Mouse (Mus musculus) MEL (cell line): ENCODE measurements at regions not wholly inside any gene's neighbourhood (a gene's known extent, or its start where the extent isn't known, plus 50 kb on each side); places are given as distances from the start of the nearest gene placed in this dataset.

Experiments used
- DNase-seq: peaks from one replicate; pipeline ENCODE4 v3.0.0; 2011; ENCODE audit warnings: low read depth, low spot score
- H3K27ac ChIP-seq: 2 replicates; pipeline ENCODE4 v1.5.1; 2012; ENCODE audit warnings: low read depth, mild to moderate bottlenecking, control low read depth, low read length, moderate library complexity; ENCODE audit not compliant: control insufficient read depth
- H3K27me3 ChIP-seq, 2 experiments: fragments of 150-350 bp in 1 of 2; sonication (generic) in 1 of 2; 2 replicates each; pipeline ENCODE4 v1.6.1; 2012; ENCODE audit warnings: low read length in 2 of 2, mild to moderate bottlenecking in 2 of 2, improper control_type of control experiment in 1 of 2, moderate library complexity in 1 of 2; ENCODE audit not compliant: insufficient read depth in 2 of 2, control insufficient read depth in 1 of 2
- H3K36me3 ChIP-seq, 2 experiments: 2 replicates each; pipeline ENCODE4 v1.6.1; 2012 to 2014; ENCODE audit warnings: low read length in 2 of 2, improper control_type of control experiment in 1 of 2, inconsistent platforms in 1 of 2, mild to moderate bottlenecking in 1 of 2; ENCODE audit not compliant: insufficient read depth in 2 of 2, control insufficient read depth in 1 of 2
- H3K4me1 ChIP-seq, 2 experiments: fragments of 150-350 bp in 1 of 2; sonication (generic) in 1 of 2; 2 replicates each; pipeline ENCODE4 v1.6.1; 2012; ENCODE audit warnings: low read length in 2 of 2, improper control_type of control experiment in 1 of 2, mild to moderate bottlenecking in 1 of 2; ENCODE audit not compliant: insufficient read depth in 2 of 2, control insufficient read depth in 1 of 2
- H3K4me3 ChIP-seq, 2 experiments: fragments of 150-350 bp in 1 of 2; sonication (generic) in 1 of 2; 2 replicates each; pipeline ENCODE4 v1.5.1; 2012; ENCODE audit warnings: low read depth in 2 of 2, low read length in 2 of 2, mild to moderate bottlenecking in 2 of 2, moderate library complexity in 2 of 2, control low read depth in 1 of 2, improper control_type of control experiment in 1 of 2; ENCODE audit not compliant: control insufficient read depth in 1 of 2, insufficient read depth in 1 of 2
- H3K79me2 ChIP-seq: 2 replicates; pipeline ENCODE4 v1.6.1; 2012; ENCODE audit warnings: mild to moderate bottlenecking, low read length, moderate library complexity; ENCODE audit not compliant: control insufficient read depth, poor library complexity, insufficient read depth
- H3K9ac ChIP-seq: 2 replicates; pipeline ENCODE4 v1.6.1; 2012; ENCODE audit warnings: low read depth, mild to moderate bottlenecking, control low read depth, low read length, moderate library complexity; ENCODE audit not compliant: control insufficient read depth, poor library complexity, severe bottlenecking
- H3K9me3 ChIP-seq: fragments of 150-350 bp; sonication (generic); replicated peaks from 2 replicates; pipeline ENCODE4 v1.6.1; 2012; ENCODE audit warnings: mild to moderate bottlenecking, low read length, improper control_type of control experiment, moderate library complexity; ENCODE audit not compliant: insufficient read depth
- BHLHE40 ChIP-seq: IDR thresholded peaks from 2 replicates; pipeline ENCODE4 v1.6.1; 2012; ENCODE audit warnings: low read depth, mild to moderate bottlenecking, inconsistent platforms, low read length, improper control_type of control experiment, borderline replicate concordance
- CHD1 ChIP-seq: IDR thresholded peaks from 2 replicates; pipeline ENCODE4 v1.6.1; 2012; ENCODE audit warnings: low read depth, mild to moderate bottlenecking, inconsistent platforms, low read length, improper control_type of control experiment
- CTCF ChIP-seq, 3 experiments: IDR thresholded peaks in 2 of 3; conservative IDR thresholded peaks in 1 of 3; 2 replicates each; pipeline ENCODE4 v1.5.1; 2011 to 2012; ENCODE audit warnings: low read length in 3 of 3, low read depth in 2 of 3, mild to moderate bottlenecking in 2 of 3, improper control_type of control experiment in 1 of 3, inconsistent platforms in 1 of 3, mixed read lengths in 1 of 3, moderate library complexity in 1 of 3; ENCODE audit not compliant: control insufficient read depth in 1 of 3, insufficient read depth in 1 of 3, poor library complexity in 1 of 3, severe bottlenecking in 1 of 3
- GATA1 ChIP-seq: IDR thresholded peaks from 2 replicates; pipeline ENCODE4 v1.6.1; 2011; ENCODE audit warnings: low read depth, low read length, improper control_type of control experiment
- JUND ChIP-seq: IDR thresholded peaks from 2 replicates; pipeline ENCODE4 v1.6.1; 2011; ENCODE audit warnings: low read depth, mild to moderate bottlenecking, improper control_type of control experiment, low read length
- MAFK ChIP-seq: IDR thresholded peaks from 2 replicates; pipeline ENCODE4 v1.6.1; 2011; ENCODE audit warnings: low read depth, mild to moderate bottlenecking, low read length, improper control_type of control experiment, borderline replicate concordance
- MEF2A ChIP-seq: IDR thresholded peaks from 2 replicates; pipeline ENCODE4 v1.6.1; 2014; ENCODE audit warnings: low read depth, mild to moderate bottlenecking, inconsistent platforms, low read length, improper control_type of control experiment; ENCODE audit not compliant: poor library complexity, insufficient replicate concordance, severe bottlenecking; ENCODE audit errors: extremely low read depth
- MXI1 ChIP-seq: IDR thresholded peaks from 2 replicates; pipeline ENCODE4 v1.6.1; 2011; ENCODE audit warnings: mild to moderate bottlenecking, low read depth, low read length, improper control_type of control experiment
- MYB ChIP-seq: IDR thresholded peaks from 2 replicates; pipeline ENCODE4 v1.6.1; 2011; ENCODE audit warnings: mild to moderate bottlenecking, low read depth, low read length, improper control_type of control experiment
- NRF1 ChIP-seq: IDR thresholded peaks from 2 replicates; pipeline ENCODE4 v1.6.1; 2014; ENCODE audit warnings: low read depth, mild to moderate bottlenecking, inconsistent platforms, low read length, improper control_type of control experiment, moderate library complexity; ENCODE audit not compliant: poor library complexity, insufficient read depth, severe bottlenecking
- POLR2AphosphoS2 ChIP-seq: IDR thresholded peaks from 2 replicates; pipeline ENCODE4 v1.6.1; 2011; ENCODE audit warnings: low read length, improper control_type of control experiment
- POLR2AphosphoS5 ChIP-seq: IDR thresholded peaks from 2 replicates; pipeline ENCODE4 v1.6.1; 2012; ENCODE audit warnings: low read depth, borderline replicate concordance, mild to moderate bottlenecking, inconsistent platforms, low read length, moderate library complexity, mixed read lengths
- RAD21 ChIP-seq: IDR thresholded peaks from 2 replicates; pipeline ENCODE4 v1.6.1; 2011; ENCODE audit warnings: mild to moderate bottlenecking, low read depth, low read length, improper control_type of control experiment
- RCOR1 ChIP-seq: IDR thresholded peaks from 2 replicates; pipeline ENCODE4 v1.6.1; 2012; ENCODE audit warnings: low read depth, mild to moderate bottlenecking, inconsistent platforms, low read length, improper control_type of control experiment
- SMC3 ChIP-seq: IDR thresholded peaks from 2 replicates; pipeline ENCODE4 v1.6.1; 2011; ENCODE audit warnings: low read depth, low read length, improper control_type of control experiment
- TAL1 ChIP-seq: IDR thresholded peaks from 2 replicates; pipeline ENCODE4 v1.6.1; 2012; ENCODE audit warnings: mild to moderate bottlenecking, inconsistent platforms, low read length, moderate library complexity, mixed read lengths
- TCF12 ChIP-seq: IDR thresholded peaks from 2 replicates; pipeline ENCODE4 v1.6.1; 2014; ENCODE audit warnings: low read depth, mild to moderate bottlenecking, inconsistent platforms, low read length, improper control_type of control experiment, moderate library complexity
- UBTF ChIP-seq: IDR thresholded peaks from 2 replicates; pipeline ENCODE4 v1.6.1; 2012; ENCODE audit warnings: low read depth, mild to moderate bottlenecking, inconsistent platforms, low read length, improper control_type of control experiment, moderate library complexity, borderline replicate concordance; ENCODE audit not compliant: insufficient read depth
- USF1 ChIP-seq: IDR thresholded peaks from 2 replicates; pipeline ENCODE4 v1.6.1; 2014; ENCODE audit warnings: low read depth, mild to moderate bottlenecking, inconsistent platforms, low read length, improper control_type of control experiment, moderate library complexity
- ZC3H11A ChIP-seq: IDR thresholded peaks from 2 replicates; pipeline ENCODE4 v1.6.1; 2012; ENCODE audit warnings: low read depth, mild to moderate bottlenecking, inconsistent platforms, low read length, improper control_type of control experiment
- ZKSCAN1 ChIP-seq: IDR thresholded peaks from 2 replicates; pipeline ENCODE4 v1.6.1; 2012; ENCODE audit warnings: low read depth, mild to moderate bottlenecking, inconsistent platforms, low read length, improper control_type of control experiment, moderate library complexity
- ZMIZ1 ChIP-seq: IDR thresholded peaks from 2 replicates; pipeline ENCODE4 v1.6.1; 2012; ENCODE audit warnings: low read depth, mild to moderate bottlenecking, inconsistent platforms, low read length, improper control_type of control experiment, moderate library complexity

DNA sequence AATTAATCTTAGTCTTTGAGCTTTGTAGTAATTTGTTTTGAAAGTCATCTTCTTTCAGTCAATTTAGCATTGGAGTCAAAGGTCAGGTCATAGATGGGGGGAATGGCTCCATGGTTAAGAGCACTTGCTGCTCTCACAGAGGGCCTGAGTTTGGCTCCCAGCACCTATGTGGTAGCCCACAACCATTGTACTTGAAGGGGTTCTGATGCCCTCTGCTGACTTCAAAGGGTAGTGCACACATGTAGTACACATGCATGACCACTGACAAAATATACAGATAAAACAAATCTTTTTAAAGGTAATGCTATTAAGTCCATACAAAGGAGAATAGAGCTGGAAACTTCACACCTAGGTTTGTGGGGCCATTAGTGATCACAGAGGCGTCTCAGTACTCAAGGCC, 111.7 kb upstream of the Smlr1 start:
- H3K36me3 ChIP-seq = no peaks in the 10 kb centered on the region
- peak; percentile 15 for TF ChIP-seq RAD21
- no peak for TF ChIP-seq BHLHE40
- no peak for TF ChIP-seq MYB
- no peak for TF ChIP-seq TCF12
- TF ChIP-seq MEF2A = no peak
- no peak for TF ChIP-seq USF1
- no peak for TF ChIP-seq POLR2AphosphoS2
- TF ChIP-seq MXI1 = no peak
- no peak for TF ChIP-seq ZMIZ1
- TF ChIP-seq POLR2AphosphoS5 = no peak
- TF ChIP-seq TAL1 = no peak
- no peak for TF ChIP-seq ZC3H11A
- TF ChIP-seq ZKSCAN1 = no peak
- peak in 2 of 3 experiments; percentile 13 to 16; a peak in 1 of 6 replicates for TF ChIP-seq CTCF (IDR thresholded peaks at IDR 0.05 in 2 of 3, conservative IDR thresholded peaks at IDR 0.05 in 1 of 3; ENCODE audit: control insufficient read depth in 1 of 3, insufficient read depth in 1 of 3, low read depth in 2 of 3, low read length in 3 of 3, poor library complexity in 1 of 3, severe bottlenecking in 1 of 3)
- no peak for TF ChIP-seq JUND
- peak; percentile 35 for TF ChIP-seq SMC3
- no peak for TF ChIP-seq UBTF
- TF ChIP-seq MAFK = no peak
- TF ChIP-seq CHD1 = no peak
- TF ChIP-seq GATA1 = no peak
- no peak for TF ChIP-seq RCOR1
- no peak for TF ChIP-seq NRF1
- TF ChIP-seq, all 39 proteins: peak for 3
- peak; percentile 10 for DNase-seq
- no peak overlapping the region for H3K9ac ChIP-seq
- H3K4me3 ChIP-seq = no peak overlapping the region
- H3K9me3 ChIP-seq = no peaks in the 10 kb centered on the region
- H3K27me3 ChIP-seq = no peaks in the 10 kb centered on the region; a peak in 1 of 4 replicates
- no peaks in the 10 kb centered on the region for H3K4me1 ChIP-seq
- H3K79me2 ChIP-seq = no peaks in the 10 kb centered on the region
- no peak overlapping the region for H3K27ac ChIP-seq
